Mouse (Mus musculus) olfactory bulb, adult 2 months (tissue): ENCODE data around the gene Bnipl.

ENCODE experiments used
- CTCF ChIP-seq: fragments of 200-500 bp; IDR thresholded peaks from 2 replicates; pipeline ENCODE4 v1.5.1; 2012; ENCODE audit warnings: low read depth, mild to moderate bottlenecking, low read length, moderate library complexity; ENCODE audit not compliant: insufficient read depth
- POLR2A ChIP-seq: fragments of 200-500 bp; IDR thresholded peaks from 2 replicates; pipeline ENCODE4 v1.6.1; 2012; ENCODE audit warnings: mild to moderate bottlenecking, low read depth, low read length, moderate library complexity; ENCODE audit not compliant: insufficient read depth

GRCm38 (mm10) chr3:95250783-95251424 lies at the start of gene Bnipl:
- TF ChIP-seq POLR2A (no peak), CTCF (no peak)
